Mouse (Mus musculus) limb, embryonic 14.5 days (tissue): Measurements from ENCODE around the gene Hdgfl1. TPM values are rescaled to one million over a fixed set of nuclear protein-coding genes. Genes with fewer than 3 reads are reported as not detected.

ENCODE experiments used
- ATAC-seq: fragments of 200-750 bp; cut with Nextera tagmentation; 2 replicates; pipeline ENCODE4 v1.8.0; 2017; ENCODE audit warnings: low read depth, moderate number of reproducible peaks, moderate TSS enrichment; ENCODE audit not compliant: low FRiP score
- DNase-seq: peaks from one replicate; pipeline ENCODE4 v3.0.0-alpha.2; 2015; ENCODE audit warnings: low spot score
- H3K27ac ChIP-seq: fragments of 300-500 bp; sonication (generic); replicated peaks from 2 replicates; pipeline ENCODE4 v1.5.1; 2014; ENCODE audit warnings: low read depth, mild to moderate bottlenecking, low read length, moderate library complexity, mixed read lengths
- H3K27me3 ChIP-seq: fragments of 300-500 bp; sonication (generic); 2 replicates; pipeline ENCODE4 v1.6.1; 2014; ENCODE audit warnings: low read length, mixed read lengths; ENCODE audit not compliant: control insufficient read depth, insufficient read depth
- H3K36me3 ChIP-seq: fragments of 300-500 bp; sonication (generic); 2 replicates; pipeline ENCODE4 v1.6.1; 2014; ENCODE audit warnings: mild to moderate bottlenecking, low read length, moderate library complexity, mixed read lengths; ENCODE audit not compliant: control insufficient read depth, insufficient read depth
- H3K4me1 ChIP-seq: fragments of 300-500 bp; sonication (generic); 2 replicates; pipeline ENCODE4 v1.6.1; 2014; ENCODE audit warnings: antibody characterized with exemption, low read length, mixed read lengths; ENCODE audit not compliant: control insufficient read depth, insufficient read depth
- H3K4me2 ChIP-seq: fragments of 300-500 bp; sonication (generic); replicated peaks from 2 replicates; pipeline ENCODE4 v1.6.1; 2014; ENCODE audit warnings: low read depth, mild to moderate bottlenecking, low read length, moderate library complexity; ENCODE audit not compliant: severe bottlenecking
- H3K4me3 ChIP-seq: fragments of 300-500 bp; sonication (generic); replicated peaks from 2 replicates; pipeline ENCODE4 v1.5.1; 2014; ENCODE audit warnings: low read length
- H3K9ac ChIP-seq: fragments of 300-500 bp; sonication (generic); 2 replicates; pipeline ENCODE4 v1.6.1; 2014; ENCODE audit warnings: mild to moderate bottlenecking, low read depth, low read length, moderate library complexity; ENCODE audit not compliant: severe bottlenecking
- H3K9me3 ChIP-seq: fragments of 300-500 bp; sonication (generic); 2 replicates; pipeline ENCODE4 v1.6.1; 2016; ENCODE audit warnings: low read length; ENCODE audit not compliant: control insufficient read depth
- POLR2A ChIP-seq: fragments of 200-500 bp; IDR thresholded peaks from 2 replicates; pipeline ENCODE4 v1.8.0; 2012; ENCODE audit warnings: inconsistent platforms, mild to moderate bottlenecking, moderate library complexity, borderline replicate concordance; ENCODE audit not compliant: insufficient read depth, insufficient read length; ENCODE audit errors: extremely low read depth
- WGBS: fragments of 180-500 bp; shearing (Covaris S2); extraction: QIAGEN DNeasy Blood & Tissue Kit; methylation state at CpG from one replicate; pipeline ENCODE4 v1.1.7; 2014; 5-methylcytosine and 5-hydroxymethylcytosine counted together
- polyA plus RNA-seq, 2 experiments: library from polyadenylated mRNA; depleted of rRNA in 1 of 2; stranded (reverse) in 1 of 2; unstranded in 1 of 2; fragments of >200 nt; fragmentation: Nextera tagmentation in 1 of 2; extraction: Ambion mirVana in 1 of 2; gene quantifications; 2 replicates each; pipeline versions ENCODE4 v1.2.1 to v1.2.3; 2012 to 2014

Hdgfl1 gene
- polyA plus RNA-seq, 2 experiments: not detected

- Histone ChIP-seq H3K9ac (no peak overlapping the region), H3K4me3 (no peak overlapping the region), H3K27me3 (no peaks in the 10 kb centered on the region), H3K4me1 (peaks cover 8% of the 10 kb centered on the region), H3K9me3 (no peaks in the 10 kb centered on the region), H3K27ac (no peak overlapping the region), H3K4me2 (no peak overlapping the region), H3K36me3 (no peaks in the 10 kb centered on the region)
- ATAC-seq (no peak), DNase-seq (no peak)
- TF ChIP-seq POLR2A: no peak
- 86% methylated on average over 1 of the region's 1 CpGs for WGBS
Observed at GRCm38 (mm10) chr13:26724250-26724649, 45.7 kb downstream of the Hdgfl1 start.

- Histone ChIP-seq H3K9ac (no peak overlapping the region), H3K36me3 (no peaks in the 10 kb centered on the region), H3K27ac (no peak overlapping the region), H3K27me3 (no peaks in the 10 kb centered on the region), H3K4me1 (peaks cover 16% of the 10 kb centered on the region), H3K4me2 (no peak overlapping the region), H3K4me3 (no peak overlapping the region), H3K9me3 (no peaks in the 10 kb centered on the region)
- ATAC-seq (no peak), DNase-seq (no peak)
- WGBS: 68% methylated on average over 6 of the region's 6 CpGs
- TF ChIP-seq POLR2A: no peak
Observed at GRCm38 (mm10) chr13:26721333-26721732, 48.6 kb downstream of the Hdgfl1 start.

- ATAC-seq (no peak), DNase-seq (no peak)
- no peaks in the 10 kb centered on the region for H3K27me3 ChIP-seq
- no peak overlapping the region for H3K4me3 ChIP-seq
- no peak overlapping the region for H3K27ac ChIP-seq
- no peaks in the 10 kb centered on the region for H3K36me3 ChIP-seq
- no peak for TF ChIP-seq POLR2A
- H3K9ac ChIP-seq: no peak overlapping the region
- H3K9me3 ChIP-seq: no peaks in the 10 kb centered on the region
- no peak overlapping the region for H3K4me2 ChIP-seq
- WGBS: 74% methylated on average over 1 of the region's 1 CpGs
- peaks cover 16% of the 10 kb centered on the region for H3K4me1 ChIP-seq
Observed at GRCm38 (mm10) chr13:26720917-26721316, 49.0 kb downstream of the Hdgfl1 start.

- no peak overlapping the region for H3K27ac ChIP-seq
- no peaks in the 10 kb centered on the region for H3K27me3 ChIP-seq
- H3K9me3 ChIP-seq: no peaks in the 10 kb centered on the region
- H3K9ac ChIP-seq: no peak overlapping the region
- no peaks in the 10 kb centered on the region for H3K36me3 ChIP-seq
- no peak overlapping the region for H3K4me3 ChIP-seq
- no peak overlapping the region for H3K4me2 ChIP-seq
- 25% methylated on average over 5 of the region's 5 CpGs for WGBS
- H3K4me1 ChIP-seq: peaks cover 16% of the 10 kb centered on the region
- DNase-seq: peak; percentile 71
- peak; percentile 79 for ATAC-seq
- TF ChIP-seq POLR2A: no peak
Observed at GRCm38 (mm10) chr13:26719146-26719715, 50.7 kb downstream of the Hdgfl1 start.
